Mouse (Mus musculus): ENCODE data around the gene T2.

The T2 gene

GRCm38 (mm10) chr17:8413656-8414055 is 57.9 kb downstream of the T2 start:
- no peak for DNase-seq (ENCODE audit: low read depth in 1 of 2, low spot score in 2 of 2)

GRCm38 (mm10) chr17:8415533-8415932 is 59.7 kb downstream of the T2 start:
- no peak for DNase-seq (ENCODE audit: low read depth in 1 of 2, low spot score in 2 of 2)

- DNase-seq (ENCODE audit: low read depth in 1 of 2, low spot score in 2 of 2): no peak
These were observed 61.1 kb downstream of the T2 start for GRCm38 (mm10) chr17:8416865-8417264.

GRCm38 (mm10) chr17:8420739-8421138 is 64.9 kb downstream of the T2 start:
- no peak for DNase-seq (ENCODE audit: low read depth in 1 of 2, low spot score in 2 of 2)

- DNase-seq (ENCODE audit: low read depth in 1 of 2, low spot score in 2 of 2): no peak
These were observed 65.7 kb downstream of the T2 start for GRCm38 (mm10) chr17:8421517-8421916.

- no peak for DNase-seq (ENCODE audit: low read depth in 1 of 2, low spot score in 2 of 2)
These were observed 67.5 kb downstream of the T2 start for GRCm38 (mm10) chr17:8423283-8423682.

- no peak for DNase-seq (ENCODE audit: low read depth in 1 of 2, low spot score in 2 of 2)
These were observed 73.6 kb downstream of the T2 start for GRCm38 (mm10) chr17:8429436-8429835.

- no peak for DNase-seq (ENCODE audit: low read depth in 1 of 2, low spot score in 2 of 2)
These were observed 74.1 kb downstream of the T2 start for GRCm38 (mm10) chr17:8429896-8430295.

- DNase-seq (ENCODE audit: low read depth in 1 of 2, low spot score in 2 of 2): no peak
These were observed 76.5 kb downstream of the T2 start for GRCm38 (mm10) chr17:8432179-8432800.

GRCm38 (mm10) chr17:8433121-8433977 is 77.6 kb downstream of the T2 start:
- DNase-seq (ENCODE audit: low read depth in 1 of 2, low spot score in 2 of 2): no peak

GRCm38 (mm10) chr17:8433978-8434960 is 78.5 kb downstream of the T2 start, which contains the start of gene T:
Gene T, plus strand, starts transcription at chr17:8434423.
- DNase-seq (ENCODE audit: low read depth in 1 of 2, low spot score in 2 of 2): no peak

GRCm38 (mm10) chr17:8436184-8436583 is 80.4 kb downstream of the T2 start:
- DNase-seq (ENCODE audit: low read depth in 1 of 2, low spot score in 2 of 2): no peak

GRCm38 (mm10) chr17:8444062-8444461 is 88.3 kb downstream of the T2 start:
- no peak for DNase-seq (ENCODE audit: low read depth in 1 of 2, low spot score in 2 of 2)

GRCm38 (mm10) chr17:8447676-8448192 is 91.9 kb downstream of the T2 start:
- DNase-seq (ENCODE audit: low read depth in 1 of 2, low spot score in 2 of 2): no peak

GRCm38 (mm10) chr17:8448324-8448723 is 92.5 kb downstream of the T2 start:
- DNase-seq (ENCODE audit: low read depth in 1 of 2, low spot score in 2 of 2): no peak

- no peak for DNase-seq (ENCODE audit: low read depth in 1 of 2, low spot score in 2 of 2)
These were observed 99.4 kb downstream of the T2 start for GRCm38 (mm10) chr17:8455196-8455595.

GRCm38 (mm10) chr17:8455601-8456000 is 99.8 kb downstream of the T2 start:
- DNase-seq (ENCODE audit: low read depth in 1 of 2, low spot score in 2 of 2): no peak

- no peak for DNase-seq (ENCODE audit: low read depth in 1 of 2, low spot score in 2 of 2)
These were observed 101.2 kb downstream of the T2 start for GRCm38 (mm10) chr17:8456856-8457460.

GRCm38 (mm10) chr17:8461568-8461967 is 105.8 kb downstream of the T2 start:
- no peak for DNase-seq (ENCODE audit: low read depth in 1 of 2, low spot score in 2 of 2)

- DNase-seq (ENCODE audit: low read depth in 1 of 2, low spot score in 2 of 2): peak in 1 of 2 experiments; percentile 7
These were observed 107.8 kb downstream of the T2 start for GRCm38 (mm10) chr17:8463482-8464128.
